Mouse (Mus musculus) cerebellum, postnatal 36 days (tissue): ENCODE results near the gene Bicd2.

Experiments
- DNase-seq, 2 experiments: peaks; one replicate each; pipeline ENCODE4 v3.0.0; 2021 to 2022; ENCODE audit warnings: mixed read lengths in 2 of 2

The Bicd2 gene

DNA sequence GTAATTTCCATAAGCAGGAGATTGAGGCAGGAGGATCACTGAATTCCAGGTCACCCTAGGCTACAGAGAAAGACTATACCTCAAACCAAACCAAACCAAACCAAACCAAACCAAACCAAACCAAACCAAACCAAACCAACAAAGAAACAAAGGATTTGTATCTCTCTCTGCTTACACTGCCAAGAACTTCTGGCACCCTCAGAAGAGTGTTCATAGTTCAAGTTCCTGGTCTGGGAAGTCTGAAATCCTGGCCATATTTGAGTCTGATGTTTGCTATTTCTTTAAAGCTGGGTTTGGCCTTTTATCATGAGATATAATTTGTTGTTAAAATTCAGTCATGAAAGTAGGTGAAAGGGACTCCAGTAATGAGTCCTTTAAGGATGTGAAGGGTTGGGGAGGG is 66.4 kb downstream of the Bicd2 start:
- DNase-seq = no peak

DNA sequence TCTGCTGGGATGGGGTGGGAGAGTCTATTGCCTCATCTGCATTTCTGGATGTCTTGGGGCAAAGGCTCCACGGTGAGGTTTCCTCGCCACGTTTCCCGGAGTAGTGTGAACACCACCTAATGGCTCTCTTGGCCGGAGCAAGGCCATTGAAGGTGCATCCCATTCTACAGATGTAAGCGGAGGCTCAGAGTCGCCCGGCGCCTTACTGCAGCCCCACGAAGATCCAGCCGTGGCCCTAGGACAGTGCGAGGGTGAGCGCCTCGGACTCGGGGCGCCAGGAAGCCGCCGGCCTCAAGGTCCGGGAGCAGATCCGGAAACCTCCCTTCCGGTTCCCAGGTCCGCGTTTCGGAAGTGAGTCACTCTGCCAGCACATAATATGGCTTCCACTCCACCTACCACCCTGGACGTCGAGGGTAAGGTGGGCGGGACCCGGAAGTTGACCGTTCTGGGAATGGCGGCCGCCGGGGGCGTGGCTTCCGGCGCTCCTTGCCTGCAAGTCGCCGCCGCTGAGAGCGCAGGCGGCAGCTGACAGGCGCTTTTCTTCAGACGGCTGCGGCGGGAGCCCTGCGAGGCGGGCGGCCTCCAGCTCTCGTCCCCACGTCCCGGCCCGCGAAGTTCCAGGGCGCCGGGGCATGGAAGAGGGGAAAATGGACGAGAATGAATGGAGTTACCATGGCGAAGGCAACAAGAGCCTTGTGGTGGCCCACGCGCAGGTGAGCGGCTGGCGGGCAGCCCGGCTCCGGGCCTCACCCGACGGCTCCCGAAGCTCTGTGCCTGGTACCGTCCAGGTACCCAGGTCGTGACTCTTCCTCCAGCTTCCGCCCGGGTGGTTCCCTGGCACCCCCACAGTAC is 79.6 kb downstream of the Bicd2 start, which contains the start of gene Ippk:
Ippk (plus strand) TSS at position 496 of the 852 bp plus-strand sequence.
- peak; percentile 97 to 99 for DNase-seq

DNA sequence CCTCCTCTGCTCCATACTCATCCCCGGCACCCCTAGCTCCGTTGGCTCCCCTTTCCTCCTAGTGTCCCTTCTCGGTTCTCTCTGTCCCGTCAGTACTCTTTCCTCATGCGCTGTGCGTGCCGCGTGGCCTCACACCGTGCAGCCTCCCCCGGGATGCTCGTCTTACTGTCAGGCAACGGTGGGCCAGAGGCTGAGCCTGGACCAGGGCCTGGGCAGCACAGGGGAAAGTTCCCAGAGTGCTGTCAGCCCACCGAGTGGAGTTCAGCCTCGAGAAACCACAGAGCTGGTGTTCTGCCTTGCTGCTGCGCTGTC is 80.2 kb downstream of the Bicd2 start:
- DNase-seq = peak in 1 of 2 experiments; percentile 16

DNA sequence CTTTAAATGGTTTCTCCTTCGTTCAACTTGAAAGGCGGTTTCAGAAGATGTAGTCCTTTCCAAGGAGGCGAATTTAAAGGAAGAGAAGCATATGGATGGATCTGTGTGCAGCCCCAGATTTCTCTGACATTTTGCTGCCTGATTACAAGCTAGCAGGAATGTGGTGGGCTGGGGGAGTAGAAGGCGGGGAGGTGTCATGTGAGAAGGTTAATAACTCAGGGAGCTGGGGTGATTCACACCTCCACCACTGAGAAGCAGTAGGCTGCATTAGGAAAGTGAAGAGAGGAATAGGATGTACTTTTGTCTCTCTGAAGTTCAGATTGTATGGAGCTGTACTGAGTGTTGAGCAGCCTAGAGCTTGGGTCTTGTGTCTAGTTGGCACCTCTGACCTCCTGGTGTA is 80.6 kb downstream of the Bicd2 start:
- DNase-seq = no peak

DNA sequence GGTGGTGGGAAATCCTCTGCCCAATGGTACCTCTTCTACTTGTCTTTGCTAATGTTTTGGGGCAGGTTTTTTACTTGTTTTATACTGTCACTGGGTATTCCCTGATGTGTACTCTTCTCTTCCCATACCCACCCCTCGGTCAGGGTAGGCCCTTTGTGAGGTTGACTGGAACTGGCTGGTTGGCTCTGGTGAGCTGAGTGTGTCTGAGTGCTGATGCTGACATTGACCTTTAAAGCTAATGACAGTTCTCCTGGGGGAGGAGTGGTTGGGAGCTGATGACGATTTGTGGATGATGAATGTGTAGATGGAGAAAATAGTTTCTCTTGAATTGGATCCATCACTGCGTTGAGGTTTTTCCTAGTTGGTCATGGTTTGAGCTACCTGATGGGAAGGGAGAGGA is 85.4 kb downstream of the Bicd2 start:
- DNase-seq = no peak

DNA sequence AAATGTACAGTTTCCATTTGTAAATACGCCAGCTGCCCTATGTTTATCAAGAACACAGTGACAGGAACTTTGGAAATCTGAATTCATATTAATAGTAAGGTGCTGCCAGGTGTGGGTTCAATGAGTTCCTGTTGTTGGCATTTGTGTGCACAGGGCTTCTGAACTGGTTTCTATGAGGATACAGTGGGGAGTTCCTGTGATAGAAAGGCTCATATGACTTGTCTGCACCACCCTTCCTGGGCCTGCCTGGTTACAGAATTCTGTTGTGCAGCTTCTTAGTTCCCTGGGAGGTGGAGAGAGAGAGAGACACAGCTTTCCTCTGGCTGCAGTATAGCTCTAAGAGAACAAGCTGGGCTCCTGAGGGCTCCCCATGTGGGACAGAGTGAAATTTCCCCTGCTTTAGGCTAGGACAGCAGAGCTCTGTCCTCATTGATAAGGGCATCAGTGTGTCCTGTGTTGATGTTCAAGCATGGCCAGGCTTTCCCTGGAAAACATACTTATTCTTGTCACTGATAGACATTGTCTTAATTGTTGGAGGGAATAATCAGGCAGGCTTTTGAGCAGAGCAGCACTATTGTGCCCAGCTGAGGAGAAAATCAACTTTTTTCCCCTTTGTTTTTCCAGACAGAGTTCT is 86.8 kb downstream of the Bicd2 start:
- DNase-seq = no peak

DNA sequence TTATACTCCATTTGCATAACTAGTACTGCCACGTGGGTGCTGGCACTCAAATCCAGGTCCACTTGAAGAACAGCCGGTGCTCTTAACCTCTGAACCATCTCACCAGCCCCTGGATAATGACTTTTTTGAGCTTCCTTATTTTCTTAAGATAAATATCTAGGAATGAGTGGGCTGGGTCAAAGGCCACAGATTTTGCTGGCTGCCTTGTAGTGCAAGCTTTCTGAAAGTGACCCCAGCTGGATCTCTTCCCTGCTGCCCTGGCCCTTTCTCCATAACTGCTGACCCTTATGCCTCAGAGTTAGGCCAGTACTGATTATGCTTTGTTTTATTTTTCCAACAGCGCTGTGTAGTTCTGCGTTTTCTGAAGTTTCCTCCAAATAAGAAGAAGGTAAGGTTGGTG is 89.1 kb downstream of the Bicd2 start:
- DNase-seq = no peak

DNA sequence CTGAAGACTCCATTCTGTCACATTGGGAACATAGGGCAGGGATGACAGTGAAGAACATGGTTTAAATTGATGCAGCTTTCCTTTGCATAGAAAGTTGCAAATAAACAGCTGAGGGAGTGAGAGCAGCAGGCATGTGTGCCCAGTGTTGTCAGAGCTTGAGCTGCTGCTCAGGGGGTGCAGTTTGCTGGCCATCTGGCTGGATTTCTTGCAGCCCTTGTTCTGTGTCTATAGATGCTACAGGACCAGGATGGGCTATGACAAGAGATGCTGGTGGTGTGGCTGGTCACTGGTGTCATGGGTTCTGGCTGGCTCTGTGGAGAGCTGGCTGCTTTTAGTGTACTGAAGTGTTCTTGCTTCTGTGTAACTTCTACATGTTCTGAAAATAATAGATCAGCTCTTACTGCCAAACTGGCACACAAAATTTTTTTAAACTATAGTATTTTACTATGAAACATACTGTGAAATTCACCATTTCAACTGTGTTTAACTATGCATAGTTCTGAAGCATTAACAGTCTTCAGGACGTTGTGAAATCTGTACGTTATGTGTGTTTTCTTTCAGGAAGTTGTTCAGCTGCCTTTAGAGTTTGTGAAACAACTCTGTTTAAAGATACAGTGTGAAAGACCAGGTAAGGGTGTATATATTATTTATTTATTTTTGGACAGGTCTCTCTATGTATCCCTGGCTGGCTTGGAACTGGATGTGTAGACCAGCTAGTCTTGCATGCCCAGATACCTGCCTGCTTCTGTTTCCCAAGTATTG is 92.1 kb downstream of the Bicd2 start:
- DNase-seq = no peak

DNA sequence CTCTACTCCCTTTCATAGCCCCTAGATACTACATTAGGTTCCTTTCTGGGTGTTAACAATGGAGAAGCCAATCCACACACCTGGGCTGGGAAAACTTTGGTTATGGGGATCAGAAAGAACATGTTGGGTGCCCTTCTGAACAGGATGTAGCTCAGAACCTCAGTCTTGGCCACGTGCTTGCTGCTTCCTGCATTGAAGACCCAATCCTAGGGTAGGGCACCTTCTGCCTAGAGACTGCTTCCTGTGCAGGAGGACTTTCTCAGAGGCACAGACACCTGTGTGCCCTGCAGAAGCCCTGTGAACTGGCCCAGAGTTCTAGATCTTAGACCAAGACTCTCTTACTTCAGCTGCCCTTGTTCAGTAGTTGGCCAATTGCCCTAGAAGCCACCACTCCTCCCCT is 94.4 kb downstream of the Bicd2 start:
- DNase-seq = no peak

DNA sequence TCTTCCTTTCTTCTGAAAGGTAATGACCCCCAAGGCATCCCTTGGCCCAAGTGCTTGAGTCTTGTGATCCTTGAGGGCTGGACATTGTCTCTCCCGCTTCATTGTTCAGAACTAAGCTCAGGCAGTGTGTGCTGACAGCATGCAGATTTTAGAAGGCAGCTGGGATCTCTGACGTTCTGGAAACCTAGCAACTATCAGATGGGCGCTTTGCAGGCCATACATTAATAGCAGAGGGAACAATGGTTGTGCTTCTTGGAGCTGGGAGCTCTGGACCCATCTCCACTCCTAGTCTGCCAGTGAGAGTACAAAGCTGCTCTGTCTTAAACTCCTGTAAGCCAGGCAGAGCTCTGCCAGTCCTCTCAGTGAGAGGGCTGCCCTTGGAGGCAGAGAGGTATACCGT is 94.8 kb downstream of the Bicd2 start:
- no peak for DNase-seq
